Mouse (Mus musculus) heart, embryonic 11.5 days (tissue): ENCODE measurements at regions not wholly inside any gene's neighbourhood (a gene's known extent, or its start where the extent isn't known, plus 50 kb on each side); places are given as distances from the start of the nearest gene placed in this dataset.

Source experiments
- ATAC-seq: fragments of 200-750 bp; cut with Nextera tagmentation; replicated peaks from 2 replicates; pipeline ENCODE4 v1.8.0; 2017; ENCODE audit warnings: moderate library complexity; ENCODE audit not compliant: insufficient number of reproducible peaks, low FRiP score, low TSS enrichment
- H3K27ac ChIP-seq: fragments of 300-500 bp; sonication (generic); 2 replicates; pipeline ENCODE4 v1.5.1; 2014; ENCODE audit warnings: mild to moderate bottlenecking, low read depth, low read length
- H3K27me3 ChIP-seq: fragments of 300-500 bp; sonication (generic); 2 replicates; pipeline ENCODE4 v1.6.1; 2014; ENCODE audit warnings: mild to moderate bottlenecking, low read length, mixed read lengths; ENCODE audit not compliant: control insufficient read depth, insufficient read depth
- H3K36me3 ChIP-seq: fragments of 300-500 bp; sonication (generic); 2 replicates; pipeline ENCODE4 v1.6.1; 2014; ENCODE audit warnings: mild to moderate bottlenecking, low read length, moderate library complexity, mixed read lengths; ENCODE audit not compliant: control insufficient read depth, insufficient read depth
- H3K4me1 ChIP-seq: fragments of 300-500 bp; sonication (generic); 2 replicates; pipeline ENCODE4 v1.6.1; 2014; ENCODE audit warnings: low read length; ENCODE audit not compliant: control insufficient read depth, insufficient read depth
- H3K4me2 ChIP-seq: fragments of 300-500 bp; sonication (generic); 2 replicates; pipeline ENCODE4 v1.6.1; 2014; ENCODE audit warnings: mild to moderate bottlenecking, moderate library complexity
- H3K4me3 ChIP-seq: fragments of 300-500 bp; sonication (generic); 2 replicates; pipeline ENCODE4 v1.5.1; 2014; ENCODE audit warnings: low read depth, low read length
- H3K9ac ChIP-seq: fragments of 300-500 bp; sonication (generic); 2 replicates; pipeline ENCODE4 v1.6.1; 2014; ENCODE audit warnings: mild to moderate bottlenecking, low read depth, low read length, moderate library complexity
- H3K9me3 ChIP-seq: fragments of 300-500 bp; sonication (generic); replicated peaks from 2 replicates; pipeline ENCODE4 v1.6.1; 2016; ENCODE audit warnings: low read length; ENCODE audit not compliant: control insufficient read depth
- WGBS: fragments of 180-500 bp; shearing (Covaris S2); extraction: QIAGEN DNeasy Blood & Tissue Kit; methylation state at CpG from one replicate; pipeline ENCODE4 v1.1.7; 2014; ENCODE audit not compliant: insufficient replicate concordance; 5-methylcytosine and 5-hydroxymethylcytosine counted together

- ATAC-seq = no peak
- no peaks in the 10 kb centered on the region for H3K9me3 ChIP-seq
- H3K27ac ChIP-seq = no peak overlapping the region
- H3K4me2 ChIP-seq = no peak overlapping the region
- no peak overlapping the region for H3K4me3 ChIP-seq
- no peaks in the 10 kb centered on the region for H3K36me3 ChIP-seq
- H3K27me3 ChIP-seq = no peaks in the 10 kb centered on the region
- WGBS = 79% methylated on average over 1 of the region's 1 CpGs
- H3K9ac ChIP-seq = no peak overlapping the region
- no peaks in the 10 kb centered on the region for H3K4me1 ChIP-seq
These were observed 885.9 kb downstream of the Poteg start for GRCm38 (mm10) chr8:28333388-28333787.

- no peak for ATAC-seq
These were observed 890.0 kb downstream of the Poteg start for GRCm38 (mm10) chr8:28337484-28337883.

DNA sequence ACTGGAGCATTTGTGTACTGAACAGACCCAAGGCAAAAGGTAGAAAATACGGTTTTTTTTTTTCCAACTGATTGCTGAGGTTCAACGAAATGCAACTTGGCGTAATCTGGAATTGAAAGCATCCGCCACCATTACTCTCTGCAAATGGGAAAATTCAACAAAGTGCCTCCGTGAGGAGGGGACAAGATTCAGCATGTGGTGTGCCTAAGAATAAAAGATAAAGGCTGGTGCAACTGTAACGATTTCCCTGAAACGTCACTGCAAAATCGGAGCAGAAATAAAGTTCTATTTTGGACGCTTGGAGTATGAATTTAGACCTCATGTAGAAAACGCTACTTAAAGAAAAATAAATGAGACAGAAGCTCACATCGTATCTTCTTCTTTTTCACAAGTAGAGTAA is 893.8 kb downstream of the Poteg start:
- no peak overlapping the region for H3K4me3 ChIP-seq
- no peaks in the 10 kb centered on the region for H3K36me3 ChIP-seq
- no peaks in the 10 kb centered on the region for H3K27me3 ChIP-seq
- no peak overlapping the region for H3K27ac ChIP-seq
- no peak overlapping the region for H3K9ac ChIP-seq
- no peak for ATAC-seq
- H3K9me3 ChIP-seq = no peaks in the 10 kb centered on the region
- 86% methylated on average over 11 of the region's 11 CpGs for WGBS
- no peak overlapping the region for H3K4me2 ChIP-seq
- no peaks in the 10 kb centered on the region for H3K4me1 ChIP-seq

More at GRCm38 (mm10) chr8:28337484-28337883, 890.0 kb downstream of the Poteg start:
- no peak overlapping the region for H3K27ac ChIP-seq
- H3K4me3 ChIP-seq = no peak overlapping the region
- H3K4me1 ChIP-seq = no peaks in the 10 kb centered on the region
- no peaks in the 10 kb centered on the region for H3K27me3 ChIP-seq
- 69% methylated on average over 4 of the region's 4 CpGs for WGBS
- H3K4me2 ChIP-seq = no peak overlapping the region
- H3K36me3 ChIP-seq = no peaks in the 10 kb centered on the region
- H3K9ac ChIP-seq = no peak overlapping the region
- no peaks in the 10 kb centered on the region for H3K9me3 ChIP-seq

GRCm38 (mm10) chr8:28366470-28366869 is 919.0 kb downstream of the Poteg start:
- H3K27me3 ChIP-seq = no peaks in the 10 kb centered on the region
- H3K36me3 ChIP-seq = no peaks in the 10 kb centered on the region
- peaks cover 3% of the 10 kb centered on the region; the same call in 1 of the 2 replicates for H3K4me1 ChIP-seq
- no peak overlapping the region for H3K4me2 ChIP-seq
- no peak for ATAC-seq
- no peak overlapping the region for H3K9ac ChIP-seq
- H3K4me3 ChIP-seq = no peak overlapping the region
- H3K9me3 ChIP-seq = no peaks in the 10 kb centered on the region
- no peak overlapping the region for H3K27ac ChIP-seq

- Histone ChIP-seq H3K4me3 (no peak overlapping the region), H3K9ac (no peak overlapping the region), H3K4me2 (no peak overlapping the region), H3K4me1 (peaks cover 3% of the 10 kb centered on the region; the same call in 1 of the 2 replicates), H3K27ac (peak overlapping the region; percentile 50; the same call in 1 of the 2 replicates), H3K36me3 (no peaks in the 10 kb centered on the region), H3K9me3 (no peaks in the 10 kb centered on the region), H3K27me3 (no peaks in the 10 kb centered on the region)
- no peak for ATAC-seq
- WGBS = 19% methylated on average over 3 of the region's 3 CpGs
These were observed 919.9 kb downstream of the Poteg start for GRCm38 (mm10) chr8:28367361-28367760.

DNA sequence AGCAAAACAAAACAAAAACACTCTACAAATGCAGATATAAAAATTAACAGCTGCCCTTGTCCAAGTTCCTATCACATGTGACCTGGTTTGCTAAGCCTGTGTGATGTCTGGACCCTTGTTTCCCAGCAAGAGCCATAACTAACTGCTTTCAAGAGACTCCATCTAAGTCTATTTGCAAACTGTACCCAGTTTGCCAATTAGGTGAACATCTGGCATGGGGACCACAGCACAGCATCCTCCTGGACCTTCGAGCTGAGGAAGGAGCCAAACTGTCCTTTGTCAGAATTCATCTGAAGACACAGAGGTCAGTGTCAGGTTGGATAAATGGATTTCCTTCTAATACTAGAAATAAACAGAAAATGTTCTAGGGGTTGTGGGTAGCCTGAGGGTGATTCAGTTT is 924.3 kb downstream of the Poteg start:
- Histone ChIP-seq H3K27me3 (no peaks in the 10 kb centered on the region), H3K4me2 (no peak overlapping the region), H3K9me3 (no peaks in the 10 kb centered on the region), H3K36me3 (no peaks in the 10 kb centered on the region), H3K27ac (no peak overlapping the region), H3K4me3 (no peak overlapping the region), H3K9ac (no peak overlapping the region), H3K4me1 (peaks cover 3% of the 10 kb centered on the region; the same call in 1 of the 2 replicates)
- WGBS = 59% methylated on average over 1 of the region's 1 CpGs
- ATAC-seq = no peak

DNA sequence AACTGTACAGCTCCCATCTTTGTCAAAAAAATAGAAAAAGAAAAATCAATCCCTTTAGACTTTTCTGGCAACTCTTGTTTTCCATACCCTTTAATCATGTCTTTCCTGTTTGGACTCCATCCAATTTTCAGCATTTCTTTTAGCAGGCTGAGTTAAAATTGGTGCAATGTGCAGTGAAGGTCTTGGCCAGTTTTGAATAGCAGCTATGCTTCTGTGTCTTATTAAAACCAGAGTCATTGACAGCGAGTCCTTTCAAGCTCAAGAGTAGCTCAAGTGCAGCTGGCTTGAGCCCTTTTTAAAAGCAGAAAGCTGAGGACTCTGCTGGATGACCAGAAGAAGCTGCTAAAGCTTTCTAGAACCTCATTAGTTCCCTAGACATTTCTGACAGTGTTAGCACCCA is 952.7 kb downstream of the Poteg start:
- 0 out of 2 replicates have a peak overlapping the region, but pooled peaks have one; percentile 7 for H3K27ac ChIP-seq
- no peak overlapping the region for H3K4me2 ChIP-seq
- H3K4me3 ChIP-seq = no peak overlapping the region
- no peaks in the 10 kb centered on the region for H3K36me3 ChIP-seq
- H3K4me1 ChIP-seq = peaks cover 4% of the 10 kb centered on the region; the same call in 1 of the 2 replicates
- 31% methylated on average over 1 of the region's 1 CpGs for WGBS
- no peaks in the 10 kb centered on the region for H3K27me3 ChIP-seq
- no peak overlapping the region for H3K9ac ChIP-seq
- no peaks in the 10 kb centered on the region for H3K9me3 ChIP-seq
- no peak for ATAC-seq

GRCm38 (mm10) chr8:28427544-28428135 is 980.2 kb downstream of the Poteg start:
- 54% methylated on average over 7 of the region's 7 CpGs for WGBS

DNA sequence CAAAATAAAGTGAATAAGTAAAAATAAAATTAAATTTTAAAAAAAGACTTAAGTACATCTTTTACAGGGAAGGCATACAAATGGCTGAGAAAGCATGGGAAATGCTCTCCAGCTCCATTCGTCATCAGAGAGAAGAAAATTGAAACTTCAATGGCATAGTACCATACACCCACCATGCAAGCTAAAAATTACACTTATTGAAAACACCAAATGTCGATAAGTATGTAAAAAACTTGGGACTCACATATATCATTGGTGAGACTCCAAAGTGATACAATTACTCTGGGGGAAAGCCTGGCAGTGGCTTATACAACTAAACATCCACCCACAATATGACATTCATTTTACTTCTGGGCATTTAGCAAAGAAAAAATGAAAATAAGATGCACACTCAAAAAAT is 1025.7 kb downstream of the Poteg start:
- Histone ChIP-seq H3K9me3 (no peaks in the 10 kb centered on the region), H3K36me3 (no peaks in the 10 kb centered on the region), H3K4me3 (no peak overlapping the region), H3K27ac (no peak overlapping the region), H3K4me1 (no peaks in the 10 kb centered on the region), H3K27me3 (no peaks in the 10 kb centered on the region), H3K4me2 (no peak overlapping the region), H3K9ac (no peak overlapping the region)
- no peak for ATAC-seq
- WGBS = 79% methylated on average over 2 of the region's 2 CpGs

More at GRCm38 (mm10) chr8:28427544-28428135, 980.2 kb downstream of the Poteg start:
- no peaks in the 10 kb centered on the region for H3K36me3 ChIP-seq
- H3K4me3 ChIP-seq = no peak overlapping the region
- ATAC-seq = no peak
- no peaks in the 10 kb centered on the region for H3K27me3 ChIP-seq
- no peak overlapping the region for H3K9ac ChIP-seq
- no peaks in the 10 kb centered on the region for H3K9me3 ChIP-seq
- H3K4me2 ChIP-seq = no peak overlapping the region
- H3K4me1 ChIP-seq = no peaks in the 10 kb centered on the region
- no peak overlapping the region for H3K27ac ChIP-seq
